Mouse (Mus musculus) stomach, postnatal 0 days (tissue): ENCODE measurements around the gene Cd44.

Experiments
- CTCF ChIP-seq: IDR thresholded peaks from 2 replicates; pipeline ENCODE4 v1.5.1; 2016; ENCODE audit warnings: antibody characterized with exemption, low read depth, mild to moderate bottlenecking, moderate library complexity
- EP300 ChIP-seq: optimal IDR thresholded peaks from 2 replicates; pipeline ENCODE3; 2016; ENCODE audit warnings: antibody characterized with exemption

GRCm38 (mm10) chr2:102916596-102916995 is 15.1 kb upstream of the Cd44 start:
- TF ChIP-seq CTCF = no peak
- no peak for TF ChIP-seq EP300
